Mouse (Mus musculus) small intestine, adult 2 months (tissue): ENCODE data around the gene Retreg1.

Experiments
- CTCF ChIP-seq: fragments of 200-500 bp; IDR thresholded peaks from 2 replicates; pipeline ENCODE4 v1.5.1; 2012; ENCODE audit warnings: low read depth, mild to moderate bottlenecking, control low read depth, inconsistent platforms, low read length, moderate library complexity, mixed read lengths; ENCODE audit not compliant: insufficient replicate concordance, insufficient read length; ENCODE audit errors: extremely low read depth
- POLR2A ChIP-seq: fragments of 200-500 bp; IDR thresholded peaks from 2 replicates; pipeline ENCODE4 v1.6.1; 2012; ENCODE audit warnings: low read depth, mild to moderate bottlenecking, control low read depth, inconsistent platforms, low read length, moderate library complexity

DNA sequence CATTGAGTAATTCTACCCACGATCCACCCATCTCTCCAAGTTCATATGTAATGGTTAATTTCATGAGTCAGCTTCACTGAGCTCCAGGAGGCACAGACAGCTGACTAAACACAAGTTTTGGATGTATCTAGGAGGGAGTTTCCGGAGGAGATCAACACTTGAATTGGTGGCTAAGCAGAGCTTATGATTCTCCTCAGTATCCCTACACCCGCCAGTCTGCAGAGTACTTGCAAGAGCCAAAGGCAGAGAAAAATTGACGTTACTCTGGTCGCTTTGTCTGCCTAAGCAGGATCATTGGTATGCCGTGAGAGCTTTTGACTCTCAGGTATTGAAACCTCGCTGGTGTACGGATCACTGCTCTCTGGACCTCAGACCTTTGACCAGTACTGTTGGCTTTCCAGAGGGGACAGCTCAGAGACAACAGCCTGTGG is 16.4 kb upstream of the Retreg1 start:
- TF ChIP-seq CTCF = no peak
- no peak for TF ChIP-seq POLR2A
